8 mouse cellular contexts compared by ENCODE assay signal in genomic region chr15:103170316-103170679, GRCm38 (mm10). TPM values are rescaled to one million over a fixed set of nuclear protein-coding genes. Genes with fewer than 3 reads are reported as not detected.
DNase-seq lines count a peak whose midpoint lies in the region; ATAC-seq and TF ChIP-seq lines count a peak whose summit lies in the region.

No protein-coding gene starts in this region.

- no peaks in the 10 kb centered on the region for H3K9me3 ChIP-seq in heart, embryonic 14.5 days (ENCODE audit: control insufficient read depth, low read length)
- no peaks in the 10 kb centered on the region for H3K9me3 ChIP-seq in hindbrain, embryonic 12.5 days (replicated peaks)
- H3K9me3 ChIP-seq in midbrain, embryonic 12.5 days = no peaks in the 10 kb centered on the region

- peaks cover 9 to 19% of the 10 kb centered on the region in 2 experiments for H3K4me1 ChIP-seq in heart, embryonic 14.5 days (ENCODE audit: control insufficient read depth in 2 of 2, insufficient read depth in 2 of 2, low read length in 2 of 2)
- H3K4me1 ChIP-seq in hindbrain, embryonic 12.5 days = peaks cover 60% of the 10 kb centered on the region
- H3K4me1 ChIP-seq in midbrain, embryonic 12.5 days = peaks cover 26% of the 10 kb centered on the region
- no peaks in the 10 kb centered on the region; the same call in 1 of the 2 replicates for H3K4me1 ChIP-seq in cerebellum, adult 2 months (ENCODE audit: control insufficient read depth, insufficient read depth, low read length)

- H3K27me3 ChIP-seq in heart, embryonic 14.5 days (ENCODE audit: control insufficient read depth, insufficient read depth, low read length) = peaks cover 98% of the 10 kb centered on the region
- H3K27me3 ChIP-seq in hindbrain, embryonic 12.5 days = peaks cover 99% of the 10 kb centered on the region
- peaks cover 99% of the 10 kb centered on the region for H3K27me3 ChIP-seq in midbrain, embryonic 12.5 days
- peaks cover 2% of the 10 kb centered on the region; the same call in 1 of the 2 replicates for H3K27me3 ChIP-seq in cerebellum, adult 2 months (ENCODE audit: control insufficient read depth, insufficient read depth, low read length)

- H3K4me2 ChIP-seq in heart, embryonic 14.5 days (ENCODE audit: low read length) = peak overlapping the region; percentile 94
- peak overlapping the region; percentile 81 for H3K4me2 ChIP-seq in hindbrain, embryonic 12.5 days (replicated peaks)
- H3K4me2 ChIP-seq in midbrain, embryonic 12.5 days (replicated peaks) = peak overlapping the region; percentile 70

- H3K36me3 ChIP-seq in heart, embryonic 14.5 days (ENCODE audit: control insufficient read depth, insufficient read depth, low read length) = no peaks in the 10 kb centered on the region
- H3K36me3 ChIP-seq in hindbrain, embryonic 12.5 days = no peaks in the 10 kb centered on the region
- H3K36me3 ChIP-seq in midbrain, embryonic 12.5 days = no peaks in the 10 kb centered on the region

- TF ChIP-seq POLR2A in cerebellum, adult 2 months (IDR thresholded peaks at IDR 0.05; ENCODE audit: borderline replicate concordance, insufficient read depth, low read length) = no peak

- no peak for TF ChIP-seq CTCF in cerebellum, adult 2 months (IDR thresholded peaks at IDR 0.05; ENCODE audit: borderline replicate concordance, insufficient read depth, low read depth, low read length)

- H3K27ac ChIP-seq in heart, embryonic 14.5 days (replicated peaks in 1 of 2; ENCODE audit: control insufficient read depth in 1 of 2, insufficient read depth in 1 of 2, low read depth in 2 of 2, low read length in 2 of 2) = no peak overlapping the region
- peak overlapping the region; percentile 79 for H3K27ac ChIP-seq in hindbrain, embryonic 12.5 days
- no peak overlapping the region for H3K27ac ChIP-seq in midbrain, embryonic 12.5 days (replicated peaks)
- H3K27ac ChIP-seq in cerebellum, adult 2 months (ENCODE audit: insufficient read depth, low read length) = no peak overlapping the region

- peak overlapping the region in 1 of 2 experiments; percentile 54; a peak in 2 of 4 replicates for H3K4me3 ChIP-seq in heart, embryonic 14.5 days (ENCODE audit: control insufficient read depth in 1 of 2, insufficient read depth in 1 of 2, low read depth in 1 of 2, low read length in 2 of 2)
- H3K4me3 ChIP-seq in hindbrain, embryonic 12.5 days = peak overlapping the region; percentile 43; the same call in 1 of the 2 replicates
- H3K4me3 ChIP-seq in midbrain, embryonic 12.5 days = peak overlapping the region; percentile 46
- H3K4me3 ChIP-seq in cerebellum, adult 2 months (replicated peaks; ENCODE audit: insufficient read depth, low read depth, low read length) = no peak overlapping the region

- no peak overlapping the region for H3K9ac ChIP-seq in heart, embryonic 14.5 days (ENCODE audit: low read length)
- peak overlapping the region; percentile 59 for H3K9ac ChIP-seq in hindbrain, embryonic 12.5 days
- H3K9ac ChIP-seq in midbrain, embryonic 12.5 days (replicated peaks) = peak overlapping the region; percentile 50; the same call in 1 of the 2 replicates

- DNase-seq in heart, postnatal 36 days = no peak
- peak; percentile 66 for DNase-seq in ES-CJ7 (ENCODE audit: low read depth, low spot score)
- no peak for DNase-seq in cerebellum, adult 2 months
- DNase-seq in urinary bladder, adult 18-20 months (ENCODE audit: low spot score in 2 of 2) = no peak
- DNase-seq in layer of hippocampus, adult 8-10 months (ENCODE audit: low spot score in 2 of 2) = no peak

- ATAC-seq in heart, embryonic 14.5 days (ENCODE audit: insufficient number of reproducible peaks, insufficient read depth, low FRiP score, low read depth) = no peak
- ATAC-seq in hindbrain, embryonic 12.5 days (ENCODE audit: low FRiP score) = no peak
- ATAC-seq in midbrain, embryonic 12.5 days (ENCODE audit: low FRiP score, low read depth) = peak; percentile 3; the same call in 1 of the 2 replicates

- 9% methylated on average over 14 of the region's 16 CpGs for WGBS in heart, embryonic 14.5 days
- 4% methylated on average over 16 of the region's 16 CpGs for WGBS in hindbrain, embryonic 12.5 days
- WGBS in midbrain, embryonic 12.5 days = 8% methylated on average over 14 of the region's 16 CpGs
- 19% methylated on average over 15 of the region's 16 CpGs for WGBS in cerebellum, adult 2 months

- intact Hi-C loops in heart, postnatal 36 days (cut with DNase I) = loop anchor here (5.0 to 10.0 kb wide), 2 partner anchors 408 to 475 kb away; no protein-coding TSS in a partner anchor

RNA-seq across cellular contexts. Expression of gene Smug1, which starts 3.4 kb away (rescaled TPM):
- 17.8 and 18.6 TPM in 2 replicates for polyA plus RNA-seq in heart, embryonic 14.5 days (2014; fragmentation: Nextera tagmentation; extraction: Ambion mirVana)
- 10 to 100 TPM; 13.2 to 15.7 TPM for total RNA-seq in heart, postnatal 36 days (2021)
- polyA plus RNA-seq in hindbrain, embryonic 12.5 days (2016; fragmentation: Nextera tagmentation; extraction: Ambion mirVana) = 31.3 and 34.4 TPM in 2 replicates
- polyA plus RNA-seq in midbrain, embryonic 12.5 days (2016; fragmentation: Nextera tagmentation; extraction: Ambion mirVana) = 27.5 and 28.9 TPM in 2 replicates
- polyA plus RNA-seq in cerebellum, adult 2 months (2012; rRNA removed) = 17.8 and 20.1 TPM in 2 replicates
- 10 to 100 TPM; 13.2 to 21.6 (median 17.3) TPM for total RNA-seq in layer of hippocampus, adult 8-10 months (2022)
